Mouse (Mus musculus) hindbrain, embryonic 15.5 days (tissue): ENCODE data around the gene Pard3. TPM values are rescaled to one million over a fixed set of nuclear protein-coding genes. Genes with fewer than 3 reads are reported as not detected.

Experiments used
- ATAC-seq: fragments of 200-750 bp; cut with Nextera tagmentation; 2 replicates; pipeline ENCODE4 v1.8.0; 2017; ENCODE audit warnings: low read depth, moderate number of reproducible peaks, moderate TSS enrichment; ENCODE audit not compliant: low FRiP score
- H3K27ac ChIP-seq: fragments of 300-500 bp; sonication (generic); replicated peaks from 2 replicates; pipeline ENCODE4 v1.5.1; 2015; ENCODE audit warnings: mild to moderate bottlenecking, inconsistent platforms
- H3K27me3 ChIP-seq: fragments of 300-500 bp; sonication (generic); 2 replicates; pipeline ENCODE4 v1.6.1; 2015; ENCODE audit warnings: control low read depth, inconsistent platforms
- H3K36me3 ChIP-seq: fragments of 300-500 bp; sonication (generic); 2 replicates; pipeline ENCODE4 v1.6.1; 2015; ENCODE audit warnings: control low read depth, inconsistent platforms
- H3K4me1 ChIP-seq: fragments of 300-500 bp; sonication (generic); replicated peaks from 2 replicates; pipeline ENCODE4 v1.6.1; 2015; ENCODE audit warnings: control low read depth, inconsistent platforms
- H3K4me2 ChIP-seq: fragments of 300-500 bp; sonication (generic); 2 replicates; pipeline ENCODE4 v1.6.1; 2015; ENCODE audit warnings: moderate library complexity, mild to moderate bottlenecking, inconsistent platforms
- H3K4me3 ChIP-seq: fragments of 300-500 bp; sonication (generic); 2 replicates; pipeline ENCODE4 v1.5.1; 2015; ENCODE audit warnings: mild to moderate bottlenecking, inconsistent platforms
- H3K9ac ChIP-seq: fragments of 300-500 bp; sonication (generic); 2 replicates; pipeline ENCODE4 v1.6.1; 2015; ENCODE audit warnings: inconsistent platforms
- H3K9me3 ChIP-seq: fragments of 300-500 bp; sonication (generic); 2 replicates; pipeline ENCODE4 v1.6.1; 2016; ENCODE audit warnings: control low read depth, inconsistent platforms
- WGBS: fragments of 180-500 bp; shearing (Covaris S2); methylation state at CpG from one replicate; pipeline ENCODE4 v1.1.7; 2015; 5-methylcytosine and 5-hydroxymethylcytosine counted together
- polyA plus RNA-seq: library from polyadenylated mRNA; unstranded; fragments of >200 nt; fragmentation: Nextera tagmentation; extraction: Ambion mirVana; gene quantifications from 2 replicates; pipeline ENCODE4 v1.2.1, GENCODE M21; 2015

Pard3 gene
- polyA plus RNA-seq, 1 experiment from 2014 or later: 18.2 TPM

GRCm38 (mm10) chr8:127512580-127512979 lies 448.9 kb downstream of the Pard3 start:
- no peak overlapping the region for H3K27ac ChIP-seq
- H3K9ac ChIP-seq: no peak overlapping the region
- H3K9me3 ChIP-seq: no peaks in the 10 kb centered on the region
- WGBS: 55% methylated on average over 4 of the region's 4 CpGs
- H3K27me3 ChIP-seq: no peaks in the 10 kb centered on the region
- ATAC-seq: no peak
- H3K4me3 ChIP-seq: no peak overlapping the region
- no peak overlapping the region for H3K4me2 ChIP-seq
- no peaks in the 10 kb centered on the region for H3K36me3 ChIP-seq
- H3K4me1 ChIP-seq: peaks cover 6% of the 10 kb centered on the region; the same call in 1 of the 2 replicates

- ATAC-seq: no peak
- 81% methylated on average over 7 of the region's 7 CpGs for WGBS
- H3K9me3 ChIP-seq: no peaks in the 10 kb centered on the region
Measured at GRCm38 (mm10) chr8:127514810-127515735, 451.4 kb downstream of the Pard3 start.

GRCm38 (mm10) chr8:127516043-127516442 lies 452.4 kb downstream of the Pard3 start:
- 79% methylated on average over 2 of the region's 2 CpGs for WGBS
- Histone ChIP-seq H3K4me3 (no peak overlapping the region), H3K9ac (no peak overlapping the region), H3K4me1 (peaks cover 6% of the 10 kb centered on the region; the same call in 1 of the 2 replicates), H3K27me3 (no peaks in the 10 kb centered on the region), H3K4me2 (no peak overlapping the region), H3K36me3 (no peaks in the 10 kb centered on the region), H3K27ac (no peak overlapping the region), H3K9me3 (no peaks in the 10 kb centered on the region)
- ATAC-seq: no peak

More at GRCm38 (mm10) chr8:127514810-127515735, 451.4 kb downstream of the Pard3 start:
- Histone ChIP-seq H3K9ac (no peak overlapping the region), H3K27me3 (no peaks in the 10 kb centered on the region), H3K4me2 (no peak overlapping the region), H3K27ac (no peak overlapping the region), H3K36me3 (no peaks in the 10 kb centered on the region), H3K4me1 (peaks cover 6% of the 10 kb centered on the region; the same call in 1 of the 2 replicates), H3K4me3 (no peak overlapping the region)

GRCm38 (mm10) chr8:127525673-127526072 lies 462.0 kb downstream of the Pard3 start:
- no peak overlapping the region for H3K9ac ChIP-seq
- no peak for ATAC-seq
- no peak overlapping the region for H3K4me2 ChIP-seq
- no peaks in the 10 kb centered on the region for H3K4me1 ChIP-seq
- no peak overlapping the region for H3K27ac ChIP-seq
- no peaks in the 10 kb centered on the region for H3K27me3 ChIP-seq
- no peaks in the 10 kb centered on the region for H3K9me3 ChIP-seq
- no peak overlapping the region for H3K4me3 ChIP-seq
- WGBS: 92% methylated on average over 4 of the region's 4 CpGs
- no peaks in the 10 kb centered on the region for H3K36me3 ChIP-seq

- WGBS: 100% methylated on average over 2 of the region's 2 CpGs
- H3K9me3 ChIP-seq: no peaks in the 10 kb centered on the region
- no peak overlapping the region for H3K27ac ChIP-seq
- H3K4me3 ChIP-seq: no peak overlapping the region
- ATAC-seq: peak; percentile 59; the same call in 1 of the 2 replicates
- no peak overlapping the region for H3K4me2 ChIP-seq
- H3K36me3 ChIP-seq: no peaks in the 10 kb centered on the region
- no peaks in the 10 kb centered on the region for H3K27me3 ChIP-seq
- no peaks in the 10 kb centered on the region for H3K4me1 ChIP-seq
- no peak overlapping the region for H3K9ac ChIP-seq
Measured at GRCm38 (mm10) chr8:127528315-127528714, 464.6 kb downstream of the Pard3 start.

- no peak overlapping the region for H3K27ac ChIP-seq
- no peak overlapping the region for H3K4me2 ChIP-seq
- H3K36me3 ChIP-seq: no peaks in the 10 kb centered on the region
- H3K4me1 ChIP-seq: peaks cover 5% of the 10 kb centered on the region
- no peaks in the 10 kb centered on the region for H3K9me3 ChIP-seq
- no peaks in the 10 kb centered on the region for H3K27me3 ChIP-seq
- no peak overlapping the region for H3K4me3 ChIP-seq
- no peak overlapping the region for H3K9ac ChIP-seq
- 76% methylated on average over 2 of the region's 2 CpGs for WGBS
- no peak for ATAC-seq
Measured at GRCm38 (mm10) chr8:127529746-127530145, 466.1 kb downstream of the Pard3 start.

GRCm38 (mm10) chr8:127531866-127532265 lies 468.2 kb downstream of the Pard3 start:
- H3K9ac ChIP-seq: no peak overlapping the region
- H3K9me3 ChIP-seq: no peaks in the 10 kb centered on the region
- H3K27me3 ChIP-seq: no peaks in the 10 kb centered on the region
- no peak overlapping the region for H3K27ac ChIP-seq
- no peak overlapping the region for H3K4me2 ChIP-seq
- no peaks in the 10 kb centered on the region for H3K36me3 ChIP-seq
- no peak overlapping the region for H3K4me3 ChIP-seq
- H3K4me1 ChIP-seq: peaks cover 14% of the 10 kb centered on the region
- 85% methylated on average over 3 of the region's 3 CpGs for WGBS
- ATAC-seq: no peak

- H3K4me3 ChIP-seq: no peak overlapping the region
- peaks cover 14% of the 10 kb centered on the region for H3K4me1 ChIP-seq
Measured at GRCm38 (mm10) chr8:127534789-127535188, 471.1 kb downstream of the Pard3 start.

GRCm38 (mm10) chr8:127535192-127535845 lies 471.6 kb downstream of the Pard3 start:
- no peak for ATAC-seq
- no peaks in the 10 kb centered on the region for H3K36me3 ChIP-seq
- 52% methylated on average over 8 of the region's 8 CpGs for WGBS
- no peak overlapping the region for H3K4me3 ChIP-seq
- H3K27ac ChIP-seq: peak overlapping the region; percentile 67
- H3K9ac ChIP-seq: no peak overlapping the region
- peaks cover 14% of the 10 kb centered on the region for H3K4me1 ChIP-seq
- H3K27me3 ChIP-seq: no peaks in the 10 kb centered on the region
- no peaks in the 10 kb centered on the region for H3K9me3 ChIP-seq
- no peak overlapping the region for H3K4me2 ChIP-seq

More at GRCm38 (mm10) chr8:127534789-127535188, 471.1 kb downstream of the Pard3 start:
- Histone ChIP-seq H3K36me3 (no peaks in the 10 kb centered on the region), H3K27me3 (no peaks in the 10 kb centered on the region), H3K9me3 (no peaks in the 10 kb centered on the region), H3K27ac (peak overlapping the region; percentile 67), H3K4me2 (no peak overlapping the region), H3K9ac (no peak overlapping the region)
- ATAC-seq: no peak
- WGBS: 54% methylated on average over 3 of the region's 3 CpGs

GRCm38 (mm10) chr8:127535846-127536220 lies 472.1 kb downstream of the Pard3 start:
- no peak overlapping the region for H3K27ac ChIP-seq
- no peak overlapping the region for H3K9ac ChIP-seq
- H3K4me1 ChIP-seq: peaks cover 14% of the 10 kb centered on the region
- no peaks in the 10 kb centered on the region for H3K27me3 ChIP-seq
- ATAC-seq: no peak
- no peak overlapping the region for H3K4me3 ChIP-seq
- H3K4me2 ChIP-seq: no peak overlapping the region
- WGBS: 71% methylated on average over 1 of the region's 1 CpGs
- no peaks in the 10 kb centered on the region for H3K9me3 ChIP-seq
- H3K36me3 ChIP-seq: no peaks in the 10 kb centered on the region

GRCm38 (mm10) chr8:127539803-127540202 lies 476.1 kb downstream of the Pard3 start:
- WGBS: 92% methylated on average over 3 of the region's 3 CpGs
- H3K27me3 ChIP-seq: no peaks in the 10 kb centered on the region
- H3K9ac ChIP-seq: no peak overlapping the region
- no peak for ATAC-seq
- H3K27ac ChIP-seq: no peak overlapping the region
- H3K36me3 ChIP-seq: no peaks in the 10 kb centered on the region
- H3K4me3 ChIP-seq: no peak overlapping the region
- no peak overlapping the region for H3K4me2 ChIP-seq
- H3K4me1 ChIP-seq: peaks cover 8% of the 10 kb centered on the region
- no peaks in the 10 kb centered on the region for H3K9me3 ChIP-seq

- ATAC-seq: no peak
- Histone ChIP-seq H3K4me1 (peaks cover 4% of the 10 kb centered on the region), H3K27ac (no peak overlapping the region), H3K27me3 (no peaks in the 10 kb centered on the region), H3K4me3 (no peak overlapping the region), H3K9me3 (no peaks in the 10 kb centered on the region), H3K4me2 (no peak overlapping the region), H3K9ac (no peak overlapping the region), H3K36me3 (no peaks in the 10 kb centered on the region)
- WGBS: 92% methylated on average over 3 of the region's 3 CpGs
Measured at GRCm38 (mm10) chr8:127540273-127540672, 476.6 kb downstream of the Pard3 start.
